Mouse (Mus musculus) intestine, postnatal 0 days (tissue): ENCODE data around the gene Ccnd1. TPM values are rescaled to one million over a fixed set of nuclear protein-coding genes. Genes with fewer than 3 reads are reported as not detected.

Experiments used
- ATAC-seq: fragments of 200-750 bp; cut with Nextera tagmentation; 2 replicates; pipeline ENCODE4 v1.8.0; 2017; ENCODE audit warnings: mild to moderate bottlenecking, moderate TSS enrichment, moderate library complexity
- H3K27ac ChIP-seq: fragments of 300-500 bp; sonication (generic); 2 replicates; pipeline ENCODE4 v1.5.1; 2014; ENCODE audit warnings: mild to moderate bottlenecking, low read depth, low read length, moderate library complexity
- H3K27me3 ChIP-seq: fragments of 300-500 bp; sonication (generic); replicated peaks from 2 replicates; pipeline ENCODE4 v1.6.1; 2014; ENCODE audit warnings: low read length, mixed read lengths; ENCODE audit not compliant: control insufficient read depth, insufficient read depth
- H3K36me3 ChIP-seq: fragments of 300-500 bp; sonication (generic); 2 replicates; pipeline ENCODE4 v1.6.1; 2014; ENCODE audit warnings: mild to moderate bottlenecking, moderate library complexity; ENCODE audit not compliant: control insufficient read depth, insufficient read depth
- H3K4me1 ChIP-seq: fragments of 300-500 bp; sonication (generic); replicated peaks from 2 replicates; pipeline ENCODE4 v1.6.1; 2014; ENCODE audit warnings: antibody characterized with exemption, low read length, mixed read lengths; ENCODE audit not compliant: control insufficient read depth, insufficient read depth
- H3K4me2 ChIP-seq: fragments of 300-500 bp; sonication (generic); replicated peaks from 2 replicates; pipeline ENCODE4 v1.6.1; 2014; ENCODE audit warnings: low read depth, mild to moderate bottlenecking, moderate library complexity
- H3K4me3 ChIP-seq: fragments of 300-500 bp; sonication (generic); 2 replicates; pipeline ENCODE4 v1.5.1; 2014; ENCODE audit warnings: low read depth, low read length
- H3K9ac ChIP-seq: fragments of 300-500 bp; sonication (generic); 2 replicates; pipeline ENCODE4 v1.6.1; 2014; ENCODE audit warnings: mild to moderate bottlenecking, low read depth, low read length
- H3K9me3 ChIP-seq: fragments of 300-500 bp; sonication (generic); 2 replicates; pipeline ENCODE4 v1.6.1; 2016; ENCODE audit warnings: mixed run types; ENCODE audit not compliant: control insufficient read depth
- CTCF ChIP-seq: sonication (generic); IDR thresholded peaks from 2 replicates; pipeline ENCODE4 v1.5.1; 2016; ENCODE audit warnings: low read depth, mild to moderate bottlenecking, control low read depth, antibody characterized with exemption, moderate library complexity
- whole genome bisulfite sequencing: fragments of 180-500 bp; shearing (Covaris S2); extraction: QIAGEN DNeasy Blood & Tissue Kit; methylation state at CpG from one replicate; pipeline ENCODE4 v1.1.7; 2014; 5-methylcytosine and 5-hydroxymethylcytosine counted together
- polyA plus RNA-seq: library from polyadenylated mRNA; unstranded; fragments of >200 nt; fragmentation: Nextera tagmentation; extraction: Ambion mirVana; gene quantifications from 2 replicates; pipeline ENCODE4 v1.2.1, GENCODE M21; 2015

Gene Ccnd1
- polyA plus RNA-seq, 1 experiment from 2014 or later = 41.5 TPM

DNA sequence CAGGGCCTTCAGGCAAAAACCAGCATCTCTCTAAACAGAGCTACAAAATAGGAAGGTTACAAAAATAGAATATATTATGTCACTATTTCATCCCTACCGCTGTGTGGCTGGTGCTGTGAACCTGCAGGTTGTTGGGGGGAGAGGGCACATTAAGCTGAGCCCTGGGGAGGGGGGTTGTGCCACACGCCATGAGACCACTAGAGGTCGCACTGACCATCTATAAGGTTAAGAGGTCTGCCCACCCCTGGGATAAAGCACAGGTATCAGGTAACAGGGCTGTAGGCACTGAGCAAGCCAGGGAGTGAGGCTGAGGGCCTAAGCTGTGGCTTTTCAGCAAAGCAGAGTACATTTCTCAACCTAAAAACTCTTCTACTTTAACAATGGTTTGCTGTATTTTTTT, 7.9 kb downstream of the Ccnd1 start:
- WGBS = 20% methylated on average over 3 of the region's 3 CpGs
- no peak overlapping the region for H3K9ac ChIP-seq
- no peaks in the 10 kb centered on the region for H3K9me3 ChIP-seq
- TF ChIP-seq CTCF = peak; percentile 66
- peaks cover 54% of the 10 kb centered on the region for H3K36me3 ChIP-seq
- no peak overlapping the region for H3K27ac ChIP-seq
- H3K27me3 ChIP-seq = no peaks in the 10 kb centered on the region
- ATAC-seq = no peak
- H3K4me1 ChIP-seq = no peaks in the 10 kb centered on the region
- H3K4me3 ChIP-seq = no peak overlapping the region
- no peak overlapping the region for H3K4me2 ChIP-seq

DNA sequence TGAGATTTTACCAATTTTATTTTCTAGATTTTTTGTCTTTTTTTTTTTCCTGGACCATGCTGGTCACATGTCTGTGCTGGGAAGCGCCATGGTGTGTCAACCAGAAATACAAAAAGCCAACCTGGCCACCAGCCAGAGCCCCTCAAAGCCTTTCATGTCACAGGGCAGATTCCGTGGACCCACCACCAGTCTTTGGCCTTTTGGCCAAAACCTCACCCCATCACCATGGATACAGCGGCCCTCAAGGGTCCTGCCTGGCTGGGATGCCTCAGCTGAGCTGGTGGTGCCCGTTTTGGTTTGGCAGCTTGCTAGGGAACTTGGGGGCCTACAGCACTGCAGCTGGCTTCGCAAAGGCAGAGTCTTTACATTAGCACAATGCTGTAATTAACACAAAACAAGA, 9.8 kb downstream of the Ccnd1 start:
- Histone ChIP-seq H3K9me3 (no peaks in the 10 kb centered on the region), H3K4me3 (no peak overlapping the region), H3K36me3 (peaks cover 42% of the 10 kb centered on the region), H3K4me1 (no peaks in the 10 kb centered on the region), H3K27ac (no peak overlapping the region), H3K4me2 (no peak overlapping the region), H3K27me3 (no peaks in the 10 kb centered on the region), H3K9ac (no peak overlapping the region)
- TF ChIP-seq CTCF = no peak
- ATAC-seq = no peak
- WGBS = 64% methylated on average over 5 of the region's 5 CpGs

DNA sequence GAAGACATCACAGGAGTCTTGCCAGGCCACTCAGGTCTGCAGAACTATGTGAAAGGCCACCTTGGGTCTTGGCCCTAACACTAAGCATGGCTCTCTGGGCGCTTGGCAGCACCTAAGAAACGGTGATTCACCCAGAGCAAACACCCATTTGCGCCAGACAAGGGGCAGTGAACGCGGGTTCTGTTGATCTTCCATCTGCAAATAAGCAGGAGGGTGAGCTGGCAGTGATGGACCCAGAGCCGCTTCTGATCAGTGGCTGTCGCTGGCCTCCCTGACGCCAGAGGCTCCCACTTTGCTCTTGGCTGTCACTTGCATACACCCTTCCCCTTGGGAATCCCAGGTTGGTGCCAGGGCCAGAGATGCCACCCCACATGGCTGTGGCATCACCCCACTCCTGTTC, 10.2 kb downstream of the Ccnd1 start:
- Histone ChIP-seq H3K4me3 (no peak overlapping the region), H3K4me2 (no peak overlapping the region), H3K4me1 (no peaks in the 10 kb centered on the region), H3K27ac (no peak overlapping the region), H3K9ac (no peak overlapping the region), H3K27me3 (no peaks in the 10 kb centered on the region), H3K36me3 (peaks cover 38% of the 10 kb centered on the region), H3K9me3 (no peaks in the 10 kb centered on the region)
- no peak for TF ChIP-seq CTCF
- no peak for ATAC-seq
- WGBS = 77% methylated on average over 8 of the region's 8 CpGs

DNA sequence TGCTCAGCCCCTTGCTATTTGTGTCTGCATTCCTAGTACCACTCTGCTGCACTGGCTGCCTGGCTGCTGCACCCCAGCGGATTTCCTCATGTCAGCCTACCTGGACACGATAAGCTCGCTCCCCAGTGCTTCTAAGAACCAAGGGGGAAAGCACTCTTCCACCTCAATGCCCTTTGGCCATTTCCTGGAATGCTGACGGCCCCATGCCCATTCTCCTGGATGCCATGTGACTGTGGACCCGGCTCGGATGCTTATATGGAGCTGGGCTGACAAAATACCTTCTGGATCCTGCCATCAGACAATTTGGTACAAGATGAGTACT, 10.9 kb downstream of the Ccnd1 start:
- no peak overlapping the region for H3K4me3 ChIP-seq
- peaks cover 31% of the 10 kb centered on the region for H3K36me3 ChIP-seq
- H3K27me3 ChIP-seq = no peaks in the 10 kb centered on the region
- no peak for ATAC-seq
- no peaks in the 10 kb centered on the region for H3K9me3 ChIP-seq
- WGBS = 65% methylated on average over 6 of the region's 6 CpGs
- no peaks in the 10 kb centered on the region for H3K4me1 ChIP-seq
- no peak overlapping the region for H3K27ac ChIP-seq
- no peak overlapping the region for H3K9ac ChIP-seq
- no peak overlapping the region for H3K4me2 ChIP-seq
- TF ChIP-seq CTCF = no peak

GRCm38 (mm10) chr7:144928009-144928888, 11.5 kb downstream of the Ccnd1 start:
- Histone ChIP-seq H3K4me3 (no peak overlapping the region), H3K27me3 (no peaks in the 10 kb centered on the region), H3K9ac (no peak overlapping the region), H3K36me3 (peaks cover 26% of the 10 kb centered on the region), H3K9me3 (no peaks in the 10 kb centered on the region), H3K4me2 (no peak overlapping the region), H3K4me1 (no peaks in the 10 kb centered on the region), H3K27ac (no peak overlapping the region)
- 73% methylated on average over 4 of the region's 4 CpGs for WGBS
- TF ChIP-seq CTCF = no peak
- ATAC-seq = no peak

DNA sequence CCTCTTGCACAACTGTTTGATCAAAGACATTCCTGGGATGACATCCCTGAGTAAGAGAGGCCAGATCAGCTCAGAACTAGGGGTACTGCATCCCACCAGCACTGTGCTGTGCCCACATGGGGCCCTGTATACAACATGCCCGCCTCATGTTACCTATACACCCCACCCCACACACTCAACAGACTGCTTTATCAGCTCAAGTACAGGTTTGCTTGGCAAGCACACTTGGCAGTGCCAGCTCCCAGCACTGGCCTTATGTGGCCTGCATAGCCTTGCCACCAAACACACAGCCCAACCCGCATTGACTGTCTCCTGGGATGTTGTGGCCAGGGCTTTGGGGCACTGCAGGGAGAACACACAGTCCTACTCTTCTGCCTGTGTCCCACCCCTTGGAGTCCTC, 12.1 kb downstream of the Ccnd1 start:
- no peak for ATAC-seq
- Histone ChIP-seq H3K9ac (no peak overlapping the region), H3K4me2 (no peak overlapping the region), H3K4me1 (no peaks in the 10 kb centered on the region), H3K4me3 (no peak overlapping the region), H3K27me3 (no peaks in the 10 kb centered on the region), H3K36me3 (peaks cover 21% of the 10 kb centered on the region; the same call in 1 of the 2 replicates), H3K9me3 (no peaks in the 10 kb centered on the region), H3K27ac (no peak overlapping the region)
- 79% methylated on average over 2 of the region's 2 CpGs for WGBS
- no peak for TF ChIP-seq CTCF
